ENCODE assay signal across 29 mouse cellular contexts in genomic region chr1:119173030-119173756, GRCm38 (mm10).
A peak's percentile ranks its signal among the peaks of the same experiment; 100 is the strongest.
DNase-seq lines count a peak whose midpoint lies in the region; ATAC-seq and TF ChIP-seq lines count a peak whose summit lies in the region.
"Had no signal": no experiment of that assay in that cellular context is flagged by ENCODE, and none has a peak within 500 bp of the region (broad histone marks: within the 10 kb centered on the region; RNA-seq: fewer than 3 reads in every experiment).

No protein-coding gene starts in this region.

- peak; percentile 73 for ATAC-seq in liver, embryonic 14.5 days (ENCODE audit: insufficient read depth)
- no peak for ATAC-seq in heart, embryonic 12.5 days (ENCODE audit: insufficient number of reproducible peaks, low FRiP score)
- ATAC-seq: activated CD4-positive, CD25-positive, alpha-beta regulatory T cell, adult 4 months; forebrain, embryonic 13.5 days; midbrain, embryonic 16.5 days had no signal

- H3K4me1 ChIP-seq in liver, adult 2 months (ENCODE audit: control insufficient read depth, insufficient read depth, low read length) = peaks cover 7% of the 10 kb centered on the region
- H3K4me1 ChIP-seq in liver, embryonic 14.5 days (replicated peaks; ENCODE audit: control insufficient read depth in 2 of 2, insufficient read depth in 2 of 2, low read length in 1 of 2) = peaks cover 0 to 4% of the 10 kb centered on the region in 2 experiments; a peak in 2 of 4 replicates
- no peaks in the 10 kb centered on the region for H3K4me1 ChIP-seq in heart, embryonic 12.5 days (replicated peaks)
- H3K4me1 ChIP-seq: embryonic facial prominence, embryonic 15.5 days; forebrain, embryonic 13.5 days; heart, embryonic 13.5 days; hindbrain, embryonic 15.5 days; limb, embryonic 12.5 days had no signal

- no peak for TF ChIP-seq POLR2A in liver, adult 2 months (IDR thresholded peaks at IDR 0.05; ENCODE audit: extremely low read depth, insufficient read depth, low read length)

- no peak overlapping the region for H3K9ac ChIP-seq in liver, adult 2 months (ENCODE audit: low read depth, low read length)
- no peak overlapping the region for H3K9ac ChIP-seq in liver, embryonic 14.5 days (replicated peaks)
- no peak overlapping the region for H3K9ac ChIP-seq in heart, embryonic 12.5 days
- H3K9ac ChIP-seq: embryonic facial prominence, embryonic 15.5 days; forebrain, embryonic 13.5 days; heart, embryonic 13.5 days; hindbrain, embryonic 15.5 days; limb, embryonic 12.5 days had no signal

- TF ChIP-seq EP300 in liver, embryonic 14.5 days (IDR thresholded peaks at IDR 0.05; ENCODE audit: low read depth) = no peak

- no peak for TF ChIP-seq CTCF in liver, adult 2 months (IDR thresholded peaks at IDR 0.05; ENCODE audit: low read depth, low read length)
- TF ChIP-seq CTCF in liver, embryonic 14.5 days (IDR thresholded peaks at IDR 0.05; ENCODE audit: low read depth) = no peak

- H3K27me3 ChIP-seq in liver, adult 2 months (ENCODE audit: control insufficient read depth, insufficient read depth, low read length) = no peaks in the 10 kb centered on the region
- no peaks in the 10 kb centered on the region for H3K27me3 ChIP-seq in liver, embryonic 14.5 days (ENCODE audit: control insufficient read depth, insufficient read depth, low read length)
- H3K27me3 ChIP-seq in heart, embryonic 12.5 days (replicated peaks) = no peaks in the 10 kb centered on the region
- H3K27me3 ChIP-seq: embryonic facial prominence, embryonic 15.5 days; forebrain, embryonic 13.5 days; heart, embryonic 13.5 days; hindbrain, embryonic 15.5 days; limb, embryonic 12.5 days had no signal

- H3K4me3 ChIP-seq in liver, adult 2 months (ENCODE audit: insufficient read depth, low read depth, low read length) = no peak overlapping the region
- H3K4me3 ChIP-seq in liver, embryonic 14.5 days (ENCODE audit: insufficient read depth in 1 of 2, low read depth in 2 of 2, low read length in 2 of 2) = no peak overlapping the region
- H3K4me3 ChIP-seq in heart, embryonic 12.5 days = no peak overlapping the region
- H3K4me3 ChIP-seq: embryonic facial prominence, embryonic 10.5 days; embryonic facial prominence, embryonic 15.5 days; forebrain, embryonic 13.5 days; heart, adult 2 months; heart, embryonic 13.5 days; hindbrain, embryonic 10.5 days; hindbrain, embryonic 15.5 days; left cerebral cortex, adult 2 months; limb, embryonic 12.5 days had no signal

- intact Hi-C loops in heart, postnatal 25 days (cut with DNase I) = no loop called here

- H3K9me3 ChIP-seq in liver, embryonic 14.5 days (ENCODE audit: control insufficient read depth, low read length) = no peaks in the 10 kb centered on the region
- no peaks in the 10 kb centered on the region for H3K9me3 ChIP-seq in heart, embryonic 12.5 days (replicated peaks)
- H3K9me3 ChIP-seq: embryonic facial prominence, embryonic 10.5 days; embryonic facial prominence, embryonic 15.5 days; forebrain, embryonic 13.5 days; heart, embryonic 13.5 days; hindbrain, embryonic 10.5 days; hindbrain, embryonic 15.5 days; limb, embryonic 12.5 days had no signal

- no peaks in the 10 kb centered on the region for H3K79me2 ChIP-seq in liver, adult 2 months (ENCODE audit: control insufficient read depth, insufficient read depth, low read length)

- no peak overlapping the region for H3K4me2 ChIP-seq in liver, embryonic 14.5 days (ENCODE audit: low read depth)
- no peak overlapping the region for H3K4me2 ChIP-seq in heart, embryonic 12.5 days
- H3K4me2 ChIP-seq: embryonic facial prominence, embryonic 15.5 days; forebrain, embryonic 13.5 days; heart, embryonic 13.5 days; hindbrain, embryonic 15.5 days; limb, embryonic 12.5 days had no signal

- H3K27ac ChIP-seq in liver, adult 2 months (replicated peaks; ENCODE audit: insufficient read depth, low read depth, low read length) = no peak overlapping the region
- no peak overlapping the region for H3K27ac ChIP-seq in liver, embryonic 14.5 days
- H3K27ac ChIP-seq in heart, embryonic 12.5 days (ENCODE audit: poor library complexity, severe bottlenecking) = no peak overlapping the region
- H3K27ac ChIP-seq: embryonic facial prominence, embryonic 10.5 days; embryonic facial prominence, embryonic 15.5 days; forebrain, embryonic 13.5 days; heart, adult 2 months; heart, embryonic 13.5 days; hindbrain, embryonic 10.5 days; hindbrain, embryonic 15.5 days; left cerebral cortex, adult 2 months; limb, embryonic 12.5 days had no signal

- H3K36me3 ChIP-seq in liver, adult 2 months (ENCODE audit: control insufficient read depth, insufficient read depth, low read length) = no peaks in the 10 kb centered on the region
- H3K36me3 ChIP-seq in liver, embryonic 14.5 days (replicated peaks; ENCODE audit: control insufficient read depth, insufficient read depth, low read depth) = no peaks in the 10 kb centered on the region
- no peaks in the 10 kb centered on the region for H3K36me3 ChIP-seq in heart, embryonic 12.5 days
- H3K36me3 ChIP-seq: embryonic facial prominence, embryonic 10.5 days; embryonic facial prominence, embryonic 15.5 days; heart, embryonic 13.5 days; hindbrain, embryonic 10.5 days; hindbrain, embryonic 15.5 days; limb, embryonic 12.5 days had no signal

- WGBS in liver, adult 2 months = 36% methylated on average over 5 of the region's 5 CpGs
- 62% methylated on average over 5 of the region's 5 CpGs for WGBS in liver, embryonic 14.5 days (ENCODE audit: insufficient replicate concordance)
- WGBS in heart, embryonic 12.5 days = 77% methylated on average over 5 of the region's 5 CpGs

- DNase-seq in kidney, adult 9 months = peak; percentile 15
- DNase-seq in kidney, adult 11 months = no peak
- DNase-seq in liver, adult 2 months (ENCODE audit: extremely low read depth, low read depth, low spot score) = peak; percentile 89
- peak in 1 of 3 experiments; percentile 9 for DNase-seq in liver, embryonic 14.5 days (ENCODE audit: low read depth in 3 of 3, low spot score in 3 of 3)
- no peak for DNase-seq in lung, postnatal 10 days
- no peak for DNase-seq in heart, postnatal 25 days (ENCODE audit: low spot score)
- DNase-seq: adrenal gland, adult 2 months; adrenal gland, postnatal 36 days; cerebellum, adult 2 months; gastrocnemius, postnatal 36 days; heart, adult 2 months; heart, postnatal 10 days; kidney, adult 8-10 months; kidney, postnatal 14 days; lung, adult 2 months; lung, postnatal 14 days; right cerebral cortex, postnatal 25 days; thymus, postnatal 4 days had no signal

Comparison
In these comparisons a context has a peak if more than half of its experiments do, and no peak if none do; other contexts are left out.
1. DNase-seq: peak in kidney, adult 9 months (single experiment) and liver, adult 2 months (single experiment); none in kidney, adult 11 months (single experiment), lung, postnatal 10 days (single experiment) and heart, postnatal 25 days (single experiment).